Mouse (Mus musculus): ENCODE measurements at regions not wholly inside any gene's neighbourhood (a gene's known extent, or its start where the extent isn't known, plus 50 kb on each side); places are given as distances from the start of the nearest gene placed in this dataset.
A peak's percentile ranks its signal among the peaks of the same experiment; 100 is the strongest.

- Histone ChIP-seq H3K36me3 (ENCODE audit: control insufficient read depth, insufficient read depth, low read length) (no peaks in the 10 kb centered on the region), H3K27ac (ENCODE audit: insufficient read depth, low read depth, low read length) (no peak overlapping the region), H3K4me1 (ENCODE audit: control insufficient read depth, insufficient read depth, low read length) (no peaks in the 10 kb centered on the region), H3K4me3 (ENCODE audit: insufficient read depth, low read depth, low read length) (no peak overlapping the region), H3K27me3 (replicated peaks; ENCODE audit: control insufficient read depth, insufficient read depth, low read length) (no peaks in the 10 kb centered on the region)
- TF ChIP-seq POLR2A (IDR thresholded peaks at IDR 0.05; ENCODE audit: low read depth, low read length) (no peak), CTCF (conservative IDR thresholded peaks at IDR 0.05; ENCODE audit: insufficient read depth, insufficient read length, low read depth, low read length) (no peak)
- no peak for DNase-seq
- 92% methylated on average over 9 of the region's 9 CpGs for WGBS
Measured at GRCm38 (mm10) chr2:40522536-40522935, 1296.3 kb upstream of the Ppp6c start.

GRCm38 (mm10) chr2:40510594-40511304, 1284.5 kb upstream of the Ppp6c start:
- no peaks in the 10 kb centered on the region for H3K27me3 ChIP-seq (replicated peaks; ENCODE audit: control insufficient read depth, insufficient read depth, low read length)
- no peak overlapping the region for H3K4me3 ChIP-seq (ENCODE audit: insufficient read depth, low read depth, low read length)
- DNase-seq, result no peak
- TF ChIP-seq CTCF (conservative IDR thresholded peaks at IDR 0.05; ENCODE audit: insufficient read depth, insufficient read length, low read depth, low read length), result no peak
- TF ChIP-seq POLR2A (IDR thresholded peaks at IDR 0.05; ENCODE audit: low read depth, low read length), result no peak
- 46% methylated on average over 3 of the region's 3 CpGs for WGBS
- no peaks in the 10 kb centered on the region for H3K36me3 ChIP-seq (ENCODE audit: control insufficient read depth, insufficient read depth, low read length)
- H3K4me1 ChIP-seq (ENCODE audit: control insufficient read depth, insufficient read depth, low read length), result no peaks in the 10 kb centered on the region
- no peak overlapping the region for H3K27ac ChIP-seq (ENCODE audit: insufficient read depth, low read depth, low read length)

- TF ChIP-seq POLR2A (IDR thresholded peaks at IDR 0.05; ENCODE audit: low read depth, low read length), result no peak
- TF ChIP-seq CTCF (conservative IDR thresholded peaks at IDR 0.05; ENCODE audit: insufficient read depth, insufficient read length, low read depth, low read length), result no peak
- no peak overlapping the region for H3K27ac ChIP-seq (ENCODE audit: insufficient read depth, low read depth, low read length)
- no peaks in the 10 kb centered on the region for H3K27me3 ChIP-seq (replicated peaks; ENCODE audit: control insufficient read depth, insufficient read depth, low read length)
- peak; percentile 91 for DNase-seq
- H3K4me1 ChIP-seq (ENCODE audit: control insufficient read depth, insufficient read depth, low read length), result no peaks in the 10 kb centered on the region; the same call in 1 of the 2 replicates
- H3K36me3 ChIP-seq (ENCODE audit: control insufficient read depth, insufficient read depth, low read length), result no peaks in the 10 kb centered on the region
- 28% methylated on average over 2 of the region's 2 CpGs for WGBS
- no peak overlapping the region for H3K4me3 ChIP-seq (ENCODE audit: insufficient read depth, low read depth, low read length)
Measured at GRCm38 (mm10) chr2:40478747-40479662, 1252.8 kb upstream of the Ppp6c start.

GRCm38 (mm10) chr2:40477414-40477813, 1251.2 kb upstream of the Ppp6c start:
- TF ChIP-seq CTCF (conservative IDR thresholded peaks at IDR 0.05; ENCODE audit: insufficient read depth, insufficient read length, low read depth, low read length) (no peak), POLR2A (IDR thresholded peaks at IDR 0.05; ENCODE audit: low read depth, low read length) (no peak)
- no peaks in the 10 kb centered on the region for H3K36me3 ChIP-seq (ENCODE audit: control insufficient read depth, insufficient read depth, low read length)
- peak; percentile 12 for DNase-seq
- H3K27me3 ChIP-seq (replicated peaks; ENCODE audit: control insufficient read depth, insufficient read depth, low read length), result no peaks in the 10 kb centered on the region
- no peak overlapping the region for H3K4me3 ChIP-seq (ENCODE audit: insufficient read depth, low read depth, low read length)
- H3K4me1 ChIP-seq (ENCODE audit: control insufficient read depth, insufficient read depth, low read length), result no peaks in the 10 kb centered on the region; the same call in 1 of the 2 replicates
- no peak overlapping the region for H3K27ac ChIP-seq (ENCODE audit: insufficient read depth, low read depth, low read length)

- Histone ChIP-seq H3K4me3 (ENCODE audit: insufficient read depth, low read depth, low read length) (no peak overlapping the region), H3K27ac (ENCODE audit: insufficient read depth, low read depth, low read length) (no peak overlapping the region), H3K36me3 (ENCODE audit: control insufficient read depth, insufficient read depth, low read length) (no peaks in the 10 kb centered on the region), H3K27me3 (replicated peaks; ENCODE audit: control insufficient read depth, insufficient read depth, low read length) (no peaks in the 10 kb centered on the region), H3K4me1 (ENCODE audit: control insufficient read depth, insufficient read depth, low read length) (no peaks in the 10 kb centered on the region)
- TF ChIP-seq CTCF (conservative IDR thresholded peaks at IDR 0.05; ENCODE audit: insufficient read depth, insufficient read length, low read depth, low read length), result no peak
- TF ChIP-seq POLR2A (IDR thresholded peaks at IDR 0.05; ENCODE audit: low read depth, low read length), result no peak
- no peak for DNase-seq
Measured at GRCm38 (mm10) chr2:40456374-40456773, 1230.1 kb upstream of the Ppp6c start.

- Histone ChIP-seq H3K4me1 (ENCODE audit: control insufficient read depth, insufficient read depth, low read length) (no peaks in the 10 kb centered on the region), H3K27ac (ENCODE audit: insufficient read depth, low read depth, low read length) (no peak overlapping the region), H3K27me3 (replicated peaks; ENCODE audit: control insufficient read depth, insufficient read depth, low read length) (no peaks in the 10 kb centered on the region), H3K4me3 (ENCODE audit: insufficient read depth, low read depth, low read length) (no peak overlapping the region), H3K36me3 (ENCODE audit: control insufficient read depth, insufficient read depth, low read length) (no peaks in the 10 kb centered on the region)
- no peak for DNase-seq
- WGBS, result 75% methylated on average over 3 of the region's 3 CpGs
- TF ChIP-seq POLR2A (IDR thresholded peaks at IDR 0.05; ENCODE audit: low read depth, low read length) (no peak), CTCF (conservative IDR thresholded peaks at IDR 0.05; ENCODE audit: insufficient read depth, insufficient read length, low read depth, low read length) (no peak)
Measured at GRCm38 (mm10) chr2:40432821-40433490, 1206.7 kb upstream of the Ppp6c start.

GRCm38 (mm10) chr2:40431335-40431734, 1205.1 kb upstream of the Ppp6c start:
- no peaks in the 10 kb centered on the region for H3K27me3 ChIP-seq (replicated peaks; ENCODE audit: control insufficient read depth, insufficient read depth, low read length)
- no peaks in the 10 kb centered on the region for H3K36me3 ChIP-seq (ENCODE audit: control insufficient read depth, insufficient read depth, low read length)
- 47% methylated on average over 2 of the region's 2 CpGs for WGBS
- H3K4me3 ChIP-seq (ENCODE audit: insufficient read depth, low read depth, low read length), result no peak overlapping the region
- H3K4me1 ChIP-seq (ENCODE audit: control insufficient read depth, insufficient read depth, low read length), result no peaks in the 10 kb centered on the region
- DNase-seq, result no peak
- TF ChIP-seq CTCF (conservative IDR thresholded peaks at IDR 0.05; ENCODE audit: insufficient read depth, insufficient read length, low read depth, low read length), result no peak
- no peak for TF ChIP-seq POLR2A (IDR thresholded peaks at IDR 0.05; ENCODE audit: low read depth, low read length)
- H3K27ac ChIP-seq (ENCODE audit: insufficient read depth, low read depth, low read length), result no peak overlapping the region
